Mouse (Mus musculus) stomach, embryonic 16.5 days (tissue): ENCODE data around the gene Gm45062. TPM values are rescaled to one million over a fixed set of nuclear protein-coding genes. Genes with fewer than 3 reads are reported as not detected.

Experiments used
- ATAC-seq: fragments of 200-750 bp; cut with Nextera tagmentation; 2 replicates; pipeline ENCODE4 v1.8.0; 2017; ENCODE audit warnings: moderate number of reproducible peaks, moderate TSS enrichment; ENCODE audit not compliant: insufficient read depth, low FRiP score
- H3K27ac ChIP-seq: fragments of 300-500 bp; sonication (generic); 2 replicates; pipeline ENCODE4 v1.5.1; 2014; ENCODE audit warnings: low read length
- H3K27me3 ChIP-seq: fragments of 300-500 bp; sonication (generic); 2 replicates; pipeline ENCODE4 v1.6.1; 2014; ENCODE audit warnings: low read length, control low read depth, mixed read lengths; ENCODE audit not compliant: control insufficient read depth, insufficient read depth
- H3K36me3 ChIP-seq: fragments of 300-500 bp; sonication (generic); 2 replicates; pipeline ENCODE4 v1.6.1; 2014; ENCODE audit warnings: low read length; ENCODE audit not compliant: control insufficient read depth, insufficient read depth
- H3K4me1 ChIP-seq: fragments of 300-500 bp; sonication (generic); 2 replicates; pipeline ENCODE4 v1.6.1; 2014; ENCODE audit warnings: low read length, control low read depth, mixed read lengths; ENCODE audit not compliant: control insufficient read depth, insufficient read depth
- H3K4me2 ChIP-seq: fragments of 300-500 bp; sonication (generic); 2 replicates; pipeline ENCODE4 v1.6.1; 2014; ENCODE audit warnings: low read depth, low read length, mixed read lengths
- H3K4me3 ChIP-seq: fragments of 300-500 bp; sonication (generic); replicated peaks from 2 replicates; pipeline ENCODE4 v1.5.1; 2014; ENCODE audit warnings: mild to moderate bottlenecking, low read length
- H3K9ac ChIP-seq: fragments of 300-500 bp; sonication (generic); 2 replicates; pipeline ENCODE4 v1.6.1; 2014; ENCODE audit warnings: low read length
- H3K9me3 ChIP-seq: fragments of 300-500 bp; sonication (generic); replicated peaks from 2 replicates; pipeline ENCODE4 v1.6.1; 2016; ENCODE audit warnings: low read length, control low read depth; ENCODE audit not compliant: control insufficient read depth
- WGBS: fragments of 180-500 bp; shearing (Covaris S2); extraction: QIAGEN DNeasy Blood & Tissue Kit; methylation state at CpG from one replicate; pipeline ENCODE4 v1.1.7; 2014; 5-methylcytosine and 5-hydroxymethylcytosine counted together
- polyA plus RNA-seq: library from polyadenylated mRNA; unstranded; fragments of >200 nt; fragmentation: Nextera tagmentation; extraction: Ambion mirVana; gene quantifications from 2 replicates; pipeline ENCODE4 v1.2.1, GENCODE M21; 2015

The Gm45062 gene
- polyA plus RNA-seq, 1 experiment from 2014 or later = 12.2 TPM

DNA sequence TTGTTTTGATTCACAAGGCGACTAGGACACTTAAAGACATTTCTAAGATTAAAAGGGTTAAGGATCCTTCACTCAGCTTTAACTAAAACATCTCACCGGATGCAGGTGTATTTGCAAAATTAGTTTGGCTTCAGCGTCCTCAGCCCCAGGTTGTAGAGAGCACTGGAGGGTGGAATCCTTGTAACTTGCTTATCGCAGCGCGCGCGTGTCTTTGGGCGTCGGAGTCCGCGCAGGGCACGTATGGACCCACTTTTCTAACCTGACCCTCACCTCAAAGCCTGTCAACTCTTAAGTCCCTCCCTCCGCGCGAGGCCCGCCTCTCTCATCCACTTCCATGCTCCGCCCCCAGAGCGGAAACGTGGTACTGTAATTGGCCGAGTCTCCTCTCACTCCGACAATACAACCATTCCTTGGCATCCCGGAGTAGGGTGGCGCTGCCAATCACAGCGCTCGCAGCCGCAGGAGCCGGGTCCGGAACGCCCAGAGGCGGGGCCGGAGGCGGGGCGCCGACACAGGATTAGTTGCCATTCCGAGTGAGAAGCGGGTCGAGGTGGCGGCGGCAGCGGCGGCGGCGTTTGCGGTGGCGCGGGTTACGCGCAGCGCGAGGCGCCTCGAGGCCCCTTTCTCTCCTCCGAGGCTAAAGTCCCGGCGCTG is 249.8 kb downstream of the Gm45062 start:
- H3K27ac ChIP-seq = peak overlapping the region; percentile 99
- H3K9ac ChIP-seq = peak overlapping the region; percentile 98
- peaks cover 15% of the 10 kb centered on the region; the same call in 1 of the 2 replicates for H3K4me1 ChIP-seq
- under 1% methylated on average over 56 of the region's 56 CpGs for WGBS
- no peaks in the 10 kb centered on the region for H3K9me3 ChIP-seq
- H3K27me3 ChIP-seq = no peaks in the 10 kb centered on the region
- H3K36me3 ChIP-seq = no peaks in the 10 kb centered on the region
- peak; percentile 99 for ATAC-seq
- peak overlapping the region; percentile 77 for H3K4me2 ChIP-seq
- peak overlapping the region; percentile 90 for H3K4me3 ChIP-seq

DNA sequence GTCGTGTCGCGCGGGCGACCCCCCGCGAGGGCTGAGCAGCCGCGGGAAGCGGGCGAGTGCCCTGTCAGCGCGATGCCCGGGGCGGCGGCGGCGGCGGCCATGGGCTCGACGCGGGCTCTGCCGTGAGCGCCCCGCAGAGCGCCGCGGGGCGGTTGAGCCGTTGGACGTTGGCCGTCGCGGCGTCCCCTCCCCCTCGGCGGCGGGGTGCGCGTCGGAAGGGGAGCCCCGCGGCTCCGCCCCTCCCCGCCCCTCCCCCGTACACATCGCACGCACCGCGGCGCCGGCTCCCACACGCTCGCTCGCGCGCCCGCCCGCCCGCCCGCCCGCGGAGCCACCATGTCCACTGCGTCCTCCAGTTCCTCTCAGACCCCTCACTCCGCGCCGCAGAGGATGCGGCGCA is 250.3 kb downstream of the Gm45062 start, which contains the start of gene Glcci1:
Gene Glcci1, plus strand, starts transcription at position 50 of the 400 bp plus-strand sequence.
- no peaks in the 10 kb centered on the region for H3K9me3 ChIP-seq
- H3K4me3 ChIP-seq = peak within 1 kb of the TSS; percentile 90
- 1% methylated on average over 33 of the region's 69 CpGs for WGBS
- H3K27me3 ChIP-seq = no peaks in the 10 kb centered on the region
- peak within 1 kb of the TSS; percentile 77 for H3K4me2 ChIP-seq
- ATAC-seq = peak; percentile 84
- H3K27ac ChIP-seq = peak within 1 kb of the TSS; percentile 99
- H3K36me3 ChIP-seq = no peaks in the 10 kb centered on the region
- peak within 1 kb of the TSS; percentile 98 for H3K9ac ChIP-seq
- peaks cover 15% of the 10 kb centered on the region; the same call in 1 of the 2 replicates for H3K4me1 ChIP-seq

GRCm38 (mm10) chr6:8509961-8510863 is 251.0 kb downstream of the Gm45062 start:
- Histone ChIP-seq H3K4me2 (peak overlapping the region; percentile 77), H3K27me3 (no peaks in the 10 kb centered on the region), H3K9me3 (no peaks in the 10 kb centered on the region), H3K36me3 (no peaks in the 10 kb centered on the region), H3K4me1 (peaks cover 15% of the 10 kb centered on the region; the same call in 1 of the 2 replicates), H3K9ac (peak overlapping the region; percentile 98), H3K4me3 (peak overlapping the region; percentile 90), H3K27ac (peak overlapping the region; percentile 99)
- peak; percentile 9 for ATAC-seq
- WGBS = under 1% methylated on average over 56 of the region's 73 CpGs

DNA sequence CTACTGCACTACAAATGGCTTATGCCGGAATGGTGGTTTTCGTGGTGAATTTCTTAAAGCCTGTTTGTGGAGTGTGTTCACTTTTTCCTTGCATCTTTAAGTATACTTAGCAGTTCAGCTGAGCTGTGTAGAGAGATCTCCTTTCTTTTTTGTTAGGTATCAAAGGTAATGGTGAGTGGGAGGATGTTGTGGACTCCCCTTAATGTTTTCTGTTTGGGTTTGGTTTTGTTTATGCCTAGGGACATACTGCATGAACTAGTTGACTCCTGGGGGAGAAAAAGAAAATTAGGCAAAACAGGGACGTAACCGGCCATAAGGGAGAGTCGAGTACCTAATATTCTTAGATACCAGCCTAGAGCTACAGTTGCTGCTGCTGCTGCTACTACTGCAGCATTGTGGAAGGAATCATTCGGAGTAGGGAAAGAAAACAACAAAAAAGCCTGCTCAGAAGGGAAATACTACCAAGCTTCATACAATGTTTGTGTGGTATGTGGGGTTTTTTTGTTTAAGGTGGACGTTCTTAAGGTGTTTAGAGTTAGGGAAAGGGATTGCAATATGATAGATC is 251.7 kb downstream of the Gm45062 start:
- H3K4me2 ChIP-seq = peak overlapping the region; percentile 77
- no peaks in the 10 kb centered on the region for H3K27me3 ChIP-seq
- H3K9ac ChIP-seq = peak overlapping the region; percentile 98
- H3K9me3 ChIP-seq = no peaks in the 10 kb centered on the region
- H3K4me3 ChIP-seq = peak overlapping the region; percentile 90
- ATAC-seq = no peak
- WGBS = 9% methylated on average over 7 of the region's 7 CpGs
- no peaks in the 10 kb centered on the region for H3K36me3 ChIP-seq
- peak overlapping the region; percentile 99 for H3K27ac ChIP-seq
- peaks cover 15% of the 10 kb centered on the region; the same call in 1 of the 2 replicates for H3K4me1 ChIP-seq

DNA sequence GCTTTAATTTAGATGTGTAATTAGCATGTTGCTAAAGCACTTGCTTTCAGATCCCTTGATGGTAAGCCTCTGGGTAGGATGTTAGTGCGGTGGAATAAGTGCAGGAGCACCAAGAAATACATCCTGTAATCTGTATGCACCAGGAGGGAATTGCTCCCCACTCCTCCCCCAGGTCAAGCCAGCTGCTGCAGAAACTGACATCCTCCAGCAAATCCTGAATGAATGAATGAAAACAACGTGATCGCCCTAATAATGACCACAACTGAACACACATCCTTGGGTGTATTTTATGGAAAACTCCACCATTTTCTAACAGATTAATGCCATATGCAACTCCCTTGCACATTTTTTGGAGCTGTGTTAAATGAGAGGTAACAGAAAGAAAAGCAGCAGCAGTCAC is 252.2 kb downstream of the Gm45062 start:
- H3K4me3 ChIP-seq = peak overlapping the region; percentile 90
- H3K9ac ChIP-seq = peak overlapping the region; percentile 98; the same call in 1 of the 2 replicates
- H3K27me3 ChIP-seq = no peaks in the 10 kb centered on the region
- peak overlapping the region; percentile 77 for H3K4me2 ChIP-seq
- ATAC-seq = no peak
- no peaks in the 10 kb centered on the region for H3K36me3 ChIP-seq
- no peak overlapping the region for H3K27ac ChIP-seq
- peaks cover 15% of the 10 kb centered on the region; the same call in 1 of the 2 replicates for H3K4me1 ChIP-seq
- no peaks in the 10 kb centered on the region for H3K9me3 ChIP-seq
- 11% methylated on average over 3 of the region's 3 CpGs for WGBS

DNA sequence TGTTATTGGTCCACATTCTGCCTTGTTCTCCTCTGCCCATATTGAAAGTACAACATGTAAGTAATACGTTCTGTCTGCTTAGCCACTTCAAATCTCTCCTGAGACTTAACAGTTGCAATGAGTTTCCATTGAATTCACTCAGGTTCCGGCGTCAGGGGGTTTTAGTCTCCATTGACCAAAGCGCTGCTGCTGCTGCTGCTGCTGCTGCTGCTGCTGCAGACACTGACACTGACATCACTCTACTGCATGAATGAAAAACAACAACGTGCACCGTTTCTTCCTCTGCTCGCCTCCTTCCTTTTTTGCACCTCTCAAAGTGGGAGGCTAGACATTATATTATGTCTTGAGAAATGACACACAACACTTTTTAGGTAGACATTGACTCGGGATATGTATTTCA is 253.2 kb downstream of the Gm45062 start:
- no peak for ATAC-seq

DNA sequence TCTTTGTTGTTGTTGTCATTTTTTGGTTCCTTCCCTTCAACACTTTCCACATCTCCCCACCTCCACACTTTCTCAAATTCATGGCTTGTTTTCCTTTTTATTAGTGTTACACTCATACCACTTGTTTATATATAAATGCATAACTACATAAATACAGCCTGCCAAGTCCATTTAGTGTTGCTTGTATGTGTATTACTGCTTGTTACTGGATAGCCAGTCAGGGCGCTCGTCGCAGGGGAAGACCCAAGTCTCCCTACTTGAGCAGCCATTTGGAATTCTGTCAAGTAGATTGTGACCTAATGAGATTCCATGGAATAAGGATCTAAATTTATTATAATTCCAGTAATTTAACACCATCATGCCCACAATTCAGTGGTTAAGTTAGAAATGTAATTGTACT is 260.4 kb downstream of the Gm45062 start:
- Histone ChIP-seq H3K9me3 (no peaks in the 10 kb centered on the region), H3K9ac (no peak overlapping the region), H3K27ac (no peak overlapping the region), H3K4me3 (no peak overlapping the region), H3K36me3 (no peaks in the 10 kb centered on the region), H3K4me1 (no peaks in the 10 kb centered on the region), H3K27me3 (no peaks in the 10 kb centered on the region), H3K4me2 (no peak overlapping the region)
- 68% methylated on average over 3 of the region's 3 CpGs for WGBS
- ATAC-seq = no peak

More for the DNA sequence above, 253.2 kb downstream of the Gm45062 start:
- Histone ChIP-seq H3K4me2 (peak overlapping the region; percentile 77), H3K4me1 (peaks cover 15% of the 10 kb centered on the region; the same call in 1 of the 2 replicates), H3K27ac (no peak overlapping the region), H3K27me3 (no peaks in the 10 kb centered on the region), H3K4me3 (peak overlapping the region; percentile 90), H3K9me3 (no peaks in the 10 kb centered on the region), H3K9ac (peak overlapping the region; percentile 59), H3K36me3 (no peaks in the 10 kb centered on the region)
- WGBS = 26% methylated on average over 8 of the region's 8 CpGs

DNA sequence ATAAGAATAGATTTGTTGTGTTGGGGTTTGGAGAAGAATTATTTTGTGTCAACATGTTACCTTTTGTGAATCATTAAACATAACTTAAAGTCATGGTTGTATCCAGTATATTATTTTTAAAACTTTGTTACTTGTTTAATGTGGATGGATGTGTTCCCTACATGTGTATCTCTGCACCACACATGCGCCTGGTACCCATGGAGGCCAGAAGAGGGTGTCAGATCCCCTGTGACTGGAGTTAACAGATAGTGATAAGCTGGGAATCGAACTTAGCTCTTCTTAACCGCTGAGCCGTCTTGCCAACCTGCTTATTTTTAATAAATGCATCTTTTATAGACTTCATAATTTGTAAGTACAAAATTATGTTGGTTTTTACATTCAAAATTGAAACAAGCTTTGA is 262.0 kb downstream of the Gm45062 start:
- H3K9me3 ChIP-seq = no peaks in the 10 kb centered on the region
- H3K4me2 ChIP-seq = no peak overlapping the region
- H3K9ac ChIP-seq = no peak overlapping the region
- H3K4me3 ChIP-seq = no peak overlapping the region
- ATAC-seq = no peak
- no peaks in the 10 kb centered on the region for H3K27me3 ChIP-seq
- no peak overlapping the region for H3K27ac ChIP-seq
- H3K4me1 ChIP-seq = no peaks in the 10 kb centered on the region
- no peaks in the 10 kb centered on the region for H3K36me3 ChIP-seq
- 86% methylated on average over 4 of the region's 4 CpGs for WGBS
